Mouse (Mus musculus) MEL (cell line): Measurements from ENCODE around the gene Sox6. TPM values are rescaled to one million over a fixed set of nuclear protein-coding genes. Genes with fewer than 3 reads are reported as not detected.

Source experiments
- DNase-seq: peaks from one replicate; pipeline ENCODE4 v3.0.0; 2011; ENCODE audit warnings: low read depth, low spot score
- H3K27ac ChIP-seq: 2 replicates; pipeline ENCODE4 v1.5.1; 2012; ENCODE audit warnings: low read depth, mild to moderate bottlenecking, control low read depth, low read length, moderate library complexity; ENCODE audit not compliant: control insufficient read depth
- H3K27me3 ChIP-seq, 2 experiments: fragments of 150-350 bp in 1 of 2; sonication (generic) in 1 of 2; 2 replicates each; pipeline ENCODE4 v1.6.1; 2012; ENCODE audit warnings: low read length in 2 of 2, mild to moderate bottlenecking in 2 of 2, improper control_type of control experiment in 1 of 2, moderate library complexity in 1 of 2; ENCODE audit not compliant: insufficient read depth in 2 of 2, control insufficient read depth in 1 of 2
- H3K36me3 ChIP-seq, 2 experiments: 2 replicates each; pipeline ENCODE4 v1.6.1; 2012 to 2014; ENCODE audit warnings: low read length in 2 of 2, improper control_type of control experiment in 1 of 2, inconsistent platforms in 1 of 2, mild to moderate bottlenecking in 1 of 2; ENCODE audit not compliant: insufficient read depth in 2 of 2, control insufficient read depth in 1 of 2
- H3K4me1 ChIP-seq, 2 experiments: fragments of 150-350 bp in 1 of 2; sonication (generic) in 1 of 2; 2 replicates each; pipeline ENCODE4 v1.6.1; 2012; ENCODE audit warnings: low read length in 2 of 2, improper control_type of control experiment in 1 of 2, mild to moderate bottlenecking in 1 of 2; ENCODE audit not compliant: insufficient read depth in 2 of 2, control insufficient read depth in 1 of 2
- H3K4me3 ChIP-seq, 2 experiments: fragments of 150-350 bp in 1 of 2; sonication (generic) in 1 of 2; 2 replicates each; pipeline ENCODE4 v1.5.1; 2012; ENCODE audit warnings: low read depth in 2 of 2, low read length in 2 of 2, mild to moderate bottlenecking in 2 of 2, moderate library complexity in 2 of 2, control low read depth in 1 of 2, improper control_type of control experiment in 1 of 2; ENCODE audit not compliant: control insufficient read depth in 1 of 2, insufficient read depth in 1 of 2
- H3K79me2 ChIP-seq: 2 replicates; pipeline ENCODE4 v1.6.1; 2012; ENCODE audit warnings: mild to moderate bottlenecking, low read length, moderate library complexity; ENCODE audit not compliant: control insufficient read depth, poor library complexity, insufficient read depth
- H3K9ac ChIP-seq: 2 replicates; pipeline ENCODE4 v1.6.1; 2012; ENCODE audit warnings: low read depth, mild to moderate bottlenecking, control low read depth, low read length, moderate library complexity; ENCODE audit not compliant: control insufficient read depth, poor library complexity, severe bottlenecking
- H3K9me3 ChIP-seq: fragments of 150-350 bp; sonication (generic); replicated peaks from 2 replicates; pipeline ENCODE4 v1.6.1; 2012; ENCODE audit warnings: mild to moderate bottlenecking, low read length, improper control_type of control experiment, moderate library complexity; ENCODE audit not compliant: insufficient read depth
- BHLHE40 ChIP-seq: IDR thresholded peaks from 2 replicates; pipeline ENCODE4 v1.6.1; 2012; ENCODE audit warnings: low read depth, mild to moderate bottlenecking, inconsistent platforms, low read length, improper control_type of control experiment, borderline replicate concordance
- CHD2 ChIP-seq: IDR thresholded peaks from 2 replicates; pipeline ENCODE4 v1.6.1; 2011; ENCODE audit warnings: low read length, improper control_type of control experiment
- ELF1 ChIP-seq: IDR thresholded peaks from 2 replicates; pipeline ENCODE4 v1.6.1; 2014; ENCODE audit warnings: low read depth, mild to moderate bottlenecking, inconsistent platforms, low read length, improper control_type of control experiment, moderate library complexity
- ETS1 ChIP-seq: IDR thresholded peaks from 2 replicates; pipeline ENCODE4 v1.6.1; 2012; ENCODE audit warnings: low read depth, mild to moderate bottlenecking, inconsistent platforms, low read length, improper control_type of control experiment, moderate library complexity
- GABPA ChIP-seq: IDR thresholded peaks from 2 replicates; pipeline ENCODE4 v1.6.1; 2012; ENCODE audit warnings: low read depth, mild to moderate bottlenecking, inconsistent platforms, low read length, improper control_type of control experiment, moderate library complexity
- HCFC1 ChIP-seq: IDR thresholded peaks from 2 replicates; pipeline ENCODE4 v1.6.1; 2012; ENCODE audit warnings: low read depth, mild to moderate bottlenecking, inconsistent platforms, low read length, improper control_type of control experiment, moderate library complexity
- MAZ ChIP-seq: IDR thresholded peaks from 2 replicates; pipeline ENCODE4 v1.6.1; 2012; ENCODE audit warnings: low read depth, mild to moderate bottlenecking, inconsistent platforms, low read length, improper control_type of control experiment
- NELFE ChIP-seq: IDR thresholded peaks from 2 replicates; pipeline ENCODE4 v1.6.1; 2011; ENCODE audit warnings: low read depth, low read length, improper control_type of control experiment
- NRF1 ChIP-seq: IDR thresholded peaks from 2 replicates; pipeline ENCODE4 v1.6.1; 2014; ENCODE audit warnings: low read depth, mild to moderate bottlenecking, inconsistent platforms, low read length, improper control_type of control experiment, moderate library complexity; ENCODE audit not compliant: poor library complexity, insufficient read depth, severe bottlenecking
- POLR2AphosphoS5 ChIP-seq: IDR thresholded peaks from 2 replicates; pipeline ENCODE4 v1.6.1; 2012; ENCODE audit warnings: low read depth, borderline replicate concordance, mild to moderate bottlenecking, inconsistent platforms, low read length, moderate library complexity, mixed read lengths
- SIN3A ChIP-seq: IDR thresholded peaks from 2 replicates; pipeline ENCODE4 v1.6.1; 2012; ENCODE audit warnings: low read length, improper control_type of control experiment, inconsistent platforms
- TAL1 ChIP-seq: IDR thresholded peaks from 2 replicates; pipeline ENCODE4 v1.6.1; 2012; ENCODE audit warnings: mild to moderate bottlenecking, inconsistent platforms, low read length, moderate library complexity, mixed read lengths
- USF2 ChIP-seq, 2 experiments: IDR thresholded peaks; 2 replicates each; pipeline ENCODE4 v1.6.1; 2011 to 2012; ENCODE audit warnings: improper control_type of control experiment in 2 of 2, low read length in 2 of 2, borderline replicate concordance in 1 of 2, inconsistent platforms in 1 of 2, low read depth in 1 of 2, mild to moderate bottlenecking in 1 of 2; ENCODE audit not compliant: insufficient read depth in 1 of 2
- ZNF384 ChIP-seq: IDR thresholded peaks from 2 replicates; pipeline ENCODE4 v1.6.1; 2012; ENCODE audit warnings: low read depth, mild to moderate bottlenecking, inconsistent platforms, low read length, improper control_type of control experiment
- polyA plus RNA-seq, 2 experiments: library from polyadenylated mRNA; stranded (reverse) in 1 of 2; unstranded in 1 of 2; fragments of >175 nt in 1 of 2; fragments of >200 nt in 1 of 2; gene quantifications; 2 replicates each; pipeline versions ENCODE4 v1.2.1 to v1.2.4; 2012; ENCODE audit warnings: low replicate concordance in 2 of 2, low read depth in 1 of 2; ENCODE audit not compliant: insufficient read length in 2 of 2, insufficient read depth in 1 of 2, missing spikeins in 1 of 2
- total RNA-seq: library from RNA; depleted of rRNA; stranded (reverse); fragments of 300-350 nt; gene quantifications from 2 replicates; pipeline ENCODE4 v1.2.3, GENCODE M21; 2012

Gene Sox6
- total and polyA plus RNA-seq, 3 experiments = 2.6 to 4.6 TPM; not detected in 1

GRCm38 (mm10) chr7:115568821-115569240 lies 469.8 kb downstream of the Sox6 start:
- no peak overlapping the region for H3K9ac ChIP-seq
- TF ChIP-seq CHD2 (no peak), ETS1 (no peak), POLR2AphosphoS5 (no peak), NELFE (no peak), ZNF384 (no peak), USF2 (IDR thresholded peaks at IDR 0.05; ENCODE audit: borderline replicate concordance in 1 of 2, insufficient read depth in 1 of 2, low read depth in 1 of 2, low read length in 2 of 2) (no peak), NRF1 (no peak)
- no peaks in the 10 kb centered on the region for H3K36me3 ChIP-seq
- H3K27ac ChIP-seq = no peak overlapping the region
- H3K4me1 ChIP-seq = no peaks in the 10 kb centered on the region
- DNase-seq = no peak
- H3K9me3 ChIP-seq = no peaks in the 10 kb centered on the region
- no peaks in the 10 kb centered on the region for H3K79me2 ChIP-seq
- H3K4me3 ChIP-seq = no peak overlapping the region
- no peaks in the 10 kb centered on the region for H3K27me3 ChIP-seq

GRCm38 (mm10) chr7:115568301-115568700 lies 470.3 kb downstream of the Sox6 start:
- H3K4me3 ChIP-seq = no peak overlapping the region
- H3K27ac ChIP-seq = no peak overlapping the region
- no peaks in the 10 kb centered on the region for H3K36me3 ChIP-seq
- H3K27me3 ChIP-seq = no peaks in the 10 kb centered on the region
- TF ChIP-seq TAL1 = no peak
- no peaks in the 10 kb centered on the region for H3K79me2 ChIP-seq
- no peaks in the 10 kb centered on the region for H3K4me1 ChIP-seq
- no peak for DNase-seq
- H3K9ac ChIP-seq = no peak overlapping the region
- no peaks in the 10 kb centered on the region for H3K9me3 ChIP-seq

GRCm38 (mm10) chr7:115566818-115567217 lies 471.8 kb downstream of the Sox6 start:
- Histone ChIP-seq H3K27ac (no peak overlapping the region), H3K9me3 (no peaks in the 10 kb centered on the region), H3K9ac (no peak overlapping the region), H3K79me2 (no peaks in the 10 kb centered on the region), H3K4me3 (no peak overlapping the region), H3K36me3 (no peaks in the 10 kb centered on the region), H3K4me1 (no peaks in the 10 kb centered on the region), H3K27me3 (no peaks in the 10 kb centered on the region)
- no peak for DNase-seq
- TF ChIP-seq ELF1 = no peak
- no peak for TF ChIP-seq SIN3A
- TF ChIP-seq ETS1 = no peak
- no peak for TF ChIP-seq HCFC1
- TF ChIP-seq CHD2 = no peak
- TF ChIP-seq GABPA = no peak
- TF ChIP-seq BHLHE40 = no peak
- no peak for TF ChIP-seq NELFE
- TF ChIP-seq MAZ = no peak
